Mouse (Mus musculus) liver, embryonic 14.5 days (tissue): Measurements from ENCODE around the gene Stau1.

Experiments
- CTCF ChIP-seq: IDR thresholded peaks from 2 replicates; pipeline ENCODE4 v1.5.1; 2016; ENCODE audit warnings: antibody characterized with exemption, low read depth, control low read depth
- EP300 ChIP-seq: IDR thresholded peaks from 2 replicates; pipeline ENCODE4 v1.6.1; 2016; ENCODE audit warnings: antibody characterized with exemption, low read depth

- TF ChIP-seq CTCF (no peak), EP300 (no peak)
Observed at GRCm38 (mm10) chr2:166948936-166949335, 47.2 kb downstream of the Stau1 start.
